Mouse (Mus musculus): ENCODE results near the gene Kxd1. TPM values are rescaled to one million over a fixed set of nuclear protein-coding genes. Genes with fewer than 3 reads are reported as not detected.

Kxd1 gene
- polyA plus RNA-seq, 1 experiment, result 65.9 TPM

DNA sequence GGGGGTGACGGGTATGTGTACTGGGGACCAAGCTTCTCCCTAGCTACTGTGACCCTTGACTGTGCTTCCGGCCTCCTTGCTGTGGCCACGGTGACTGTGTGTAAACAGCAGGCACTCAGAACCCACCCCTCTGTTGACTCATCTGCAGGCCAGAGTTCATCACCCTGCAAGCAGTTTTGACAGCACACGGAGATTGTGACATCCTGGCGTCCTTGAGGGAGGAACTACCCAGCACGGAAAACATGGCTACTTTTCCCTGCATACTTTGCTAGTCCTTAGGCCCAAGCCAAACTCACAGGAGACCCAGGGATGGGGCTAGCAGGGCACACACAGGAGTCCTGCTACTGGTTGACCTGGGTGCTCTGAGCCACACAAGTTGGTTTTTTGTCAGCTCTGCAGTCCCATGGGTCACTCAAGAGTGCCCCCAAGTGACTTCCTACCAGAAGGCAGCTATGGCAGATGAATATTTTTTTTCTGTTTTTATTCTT, 16.5 kb upstream of the Kxd1 start:
- Histone ChIP-seq H3K27me3 (ENCODE audit: control insufficient read depth, insufficient read depth, low read length) (no peaks in the 10 kb centered on the region), H3K4me1 (ENCODE audit: control insufficient read depth, insufficient read depth, low read length) (peaks cover 27% of the 10 kb centered on the region), H3K4me3 (replicated peaks; ENCODE audit: insufficient read depth, low read depth, low read length) (no peak overlapping the region), H3K27ac (ENCODE audit: insufficient read depth, low read length) (no peak overlapping the region)
- no peak for DNase-seq
- WGBS, result 70% methylated on average over 6 of the region's 6 CpGs
- TF ChIP-seq POLR2A (IDR thresholded peaks at IDR 0.05; ENCODE audit: borderline replicate concordance, insufficient read depth, low read length) (no peak), CTCF (IDR thresholded peaks at IDR 0.05; ENCODE audit: borderline replicate concordance, insufficient read depth, low read depth, low read length) (peak; percentile 44; the same call in 1 of the 2 replicates)

DNA sequence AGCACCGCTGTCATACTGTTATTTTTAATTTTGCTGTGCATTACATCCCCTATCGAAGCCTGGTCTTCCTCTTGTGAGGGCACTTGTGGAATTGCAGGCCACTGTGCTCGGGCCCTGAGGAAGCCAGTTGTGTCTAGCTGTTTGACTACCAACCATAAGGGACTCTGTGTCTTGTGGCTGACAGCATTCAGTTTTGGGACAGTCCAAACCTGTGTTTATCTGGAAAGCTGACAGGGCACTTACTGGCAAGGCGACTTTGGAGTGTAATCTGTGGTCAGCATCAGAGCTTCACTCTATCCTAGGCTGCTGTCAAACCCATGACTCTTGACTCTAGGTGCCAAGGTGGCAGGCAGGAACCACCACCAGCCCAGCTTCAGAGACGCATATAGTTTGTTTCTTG, 13.3 kb upstream of the Kxd1 start:
- DNase-seq, result no peak
- Histone ChIP-seq H3K4me3 (replicated peaks; ENCODE audit: insufficient read depth, low read depth, low read length) (peak overlapping the region; percentile 26), H3K27me3 (ENCODE audit: control insufficient read depth, insufficient read depth, low read length) (no peaks in the 10 kb centered on the region), H3K4me1 (ENCODE audit: control insufficient read depth, insufficient read depth, low read length) (peaks cover 19% of the 10 kb centered on the region), H3K27ac (ENCODE audit: insufficient read depth, low read length) (no peak overlapping the region)
- 51% methylated on average over 5 of the region's 5 CpGs for WGBS
- TF ChIP-seq POLR2A (IDR thresholded peaks at IDR 0.05; ENCODE audit: borderline replicate concordance, insufficient read depth, low read length), result no peak
- TF ChIP-seq CTCF (IDR thresholded peaks at IDR 0.05; ENCODE audit: borderline replicate concordance, insufficient read depth, low read depth, low read length), result no peak

DNA sequence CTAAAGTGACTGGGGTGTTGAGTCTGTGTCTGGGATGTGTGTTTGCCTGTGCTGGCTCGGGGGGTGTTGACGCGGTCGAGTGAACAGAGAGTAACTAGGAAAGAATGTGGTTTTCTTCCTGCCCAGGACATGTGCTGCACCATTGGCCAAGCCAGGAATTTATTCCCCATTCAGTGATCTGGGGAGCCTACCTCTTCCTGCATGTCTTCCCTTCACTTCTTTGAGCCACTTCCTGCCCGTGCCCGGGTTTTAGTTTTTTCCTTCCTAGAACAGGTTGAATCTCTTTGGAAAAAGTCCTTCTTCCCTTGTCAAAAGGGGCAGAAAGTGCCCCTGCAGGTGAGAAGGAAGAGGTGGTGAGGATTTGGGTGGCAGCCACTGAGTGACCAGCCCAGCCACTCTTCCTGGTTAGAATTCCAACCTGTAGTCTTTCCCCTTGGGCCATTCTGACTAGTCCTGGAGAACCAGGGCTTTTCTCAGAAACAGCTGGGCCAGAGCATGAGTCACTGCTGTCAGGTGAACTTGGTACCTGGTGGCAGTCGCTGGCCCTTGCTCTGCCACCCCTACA, 12.8 kb upstream of the Kxd1 start:
- Histone ChIP-seq H3K4me3 (replicated peaks; ENCODE audit: insufficient read depth, low read depth, low read length) (peak overlapping the region; percentile 61), H3K4me1 (ENCODE audit: control insufficient read depth, insufficient read depth, low read length) (peaks cover 19% of the 10 kb centered on the region), H3K27me3 (ENCODE audit: control insufficient read depth, insufficient read depth, low read length) (no peaks in the 10 kb centered on the region), H3K27ac (ENCODE audit: insufficient read depth, low read length) (no peak overlapping the region)
- WGBS, result 24% methylated on average over 7 of the region's 7 CpGs
- no peak for TF ChIP-seq POLR2A (IDR thresholded peaks at IDR 0.05; ENCODE audit: borderline replicate concordance, insufficient read depth, low read length)
- no peak for TF ChIP-seq CTCF (IDR thresholded peaks at IDR 0.05; ENCODE audit: borderline replicate concordance, insufficient read depth, low read depth, low read length)
- no peak for DNase-seq

DNA sequence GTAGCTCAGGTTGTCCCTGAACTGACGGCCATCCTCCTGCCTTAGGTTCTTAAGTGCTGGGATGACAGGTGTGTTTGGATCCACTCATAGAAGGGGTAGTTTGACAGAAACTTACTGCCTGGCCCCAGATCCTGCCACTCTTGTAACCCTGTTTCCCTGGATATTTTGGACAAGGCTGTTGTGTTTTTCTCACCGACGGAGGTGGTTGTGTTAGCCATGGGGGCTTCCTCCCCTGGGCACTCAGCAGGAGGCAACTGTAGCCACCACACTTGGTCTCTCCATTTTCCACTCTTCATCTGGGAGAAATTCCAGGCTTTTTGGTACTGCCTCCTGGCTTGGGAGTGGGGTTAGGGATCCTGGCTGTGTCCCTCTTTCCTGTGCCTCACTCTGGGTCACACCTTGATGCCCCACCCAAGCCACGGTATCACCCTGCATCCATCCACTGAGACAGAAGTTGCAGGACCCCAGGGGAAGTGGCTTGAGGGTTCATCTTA, 12.3 kb upstream of the Kxd1 start:
- 2% methylated on average over 4 of the region's 4 CpGs for WGBS
- Histone ChIP-seq H3K27ac (ENCODE audit: insufficient read depth, low read length) (no peak overlapping the region), H3K27me3 (ENCODE audit: control insufficient read depth, insufficient read depth, low read length) (no peaks in the 10 kb centered on the region), H3K4me1 (ENCODE audit: control insufficient read depth, insufficient read depth, low read length) (peaks cover 16% of the 10 kb centered on the region), H3K4me3 (replicated peaks; ENCODE audit: insufficient read depth, low read depth, low read length) (peak overlapping the region; percentile 61)
- peak; percentile 38 to 41 for DNase-seq
- TF ChIP-seq POLR2A (IDR thresholded peaks at IDR 0.05; ENCODE audit: borderline replicate concordance, insufficient read depth, low read length), result no peak
- no peak for TF ChIP-seq CTCF (IDR thresholded peaks at IDR 0.05; ENCODE audit: borderline replicate concordance, insufficient read depth, low read depth, low read length)

DNA sequence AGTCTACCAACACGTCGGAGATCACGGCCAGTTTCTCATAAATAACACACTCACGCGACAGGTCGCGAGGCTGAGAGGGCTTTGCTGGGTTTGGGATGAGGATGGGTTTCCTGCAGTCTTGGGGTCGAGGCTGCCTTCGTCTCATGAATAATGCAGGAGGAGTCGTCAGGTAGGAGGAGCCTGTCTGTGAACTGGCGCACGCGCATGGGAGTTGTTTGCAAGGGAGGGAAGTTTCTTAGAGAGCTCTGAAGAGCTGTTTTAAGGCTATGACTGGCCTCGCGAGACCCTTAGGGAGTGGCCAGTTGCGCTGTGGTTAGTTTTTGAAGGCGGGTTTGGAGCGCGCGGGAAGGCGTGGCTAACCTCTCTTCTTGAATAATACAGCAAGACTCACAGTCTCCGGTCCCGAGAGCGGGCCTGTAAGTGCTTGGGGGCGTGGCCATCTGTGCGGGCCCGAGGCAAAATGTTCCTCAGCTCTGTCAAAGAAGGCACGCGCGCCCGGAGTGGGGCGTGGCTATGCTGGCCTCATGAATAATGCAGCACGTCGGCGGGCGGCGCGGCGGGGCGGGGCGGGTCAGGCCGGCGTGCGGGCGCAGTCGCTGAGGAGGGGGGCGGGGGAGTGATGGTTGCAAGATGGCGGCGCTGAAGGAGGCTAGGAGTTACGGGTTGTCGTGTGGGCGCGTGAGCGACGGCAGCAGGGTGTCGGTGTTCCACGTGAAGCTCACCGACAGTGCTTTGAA, 11.5 kb upstream of the Kxd1 start, which contains the start of gene Ell:
TSS of gene Ell (plus strand) at position 381 of the 737 bp plus-strand sequence.
- WGBS, result under 1% methylated on average over 58 of the region's 58 CpGs
- TF ChIP-seq CTCF (IDR thresholded peaks at IDR 0.05; ENCODE audit: borderline replicate concordance, insufficient read depth, low read depth, low read length), result no peak
- TF ChIP-seq POLR2A (IDR thresholded peaks at IDR 0.05; ENCODE audit: borderline replicate concordance, insufficient read depth, low read length), result peak; percentile 67

DNA sequence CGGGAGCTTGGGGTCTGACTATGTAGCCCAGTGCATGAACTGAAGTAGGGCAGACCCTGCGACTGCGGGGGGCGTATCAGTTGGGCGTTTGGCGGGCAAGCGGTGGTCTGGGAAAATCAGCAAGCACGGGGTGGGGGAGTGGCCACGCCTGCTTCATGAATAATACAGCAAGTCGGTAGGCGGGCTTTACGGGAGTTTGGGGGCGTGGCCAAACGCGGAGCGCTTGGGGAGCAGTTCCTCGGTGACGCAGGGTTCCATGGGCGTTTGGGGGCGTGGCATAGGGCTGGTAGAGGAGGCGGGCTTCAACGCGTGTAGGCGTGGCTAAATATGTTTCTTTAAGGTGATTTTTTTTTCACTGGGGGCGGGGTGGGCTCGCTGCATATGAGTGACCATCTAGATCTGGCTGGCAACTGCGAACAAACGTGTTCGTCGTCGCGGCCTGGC, 10.9 kb upstream of the Kxd1 start:
- TF ChIP-seq CTCF (IDR thresholded peaks at IDR 0.05; ENCODE audit: borderline replicate concordance, insufficient read depth, low read depth, low read length) (no peak), POLR2A (IDR thresholded peaks at IDR 0.05; ENCODE audit: borderline replicate concordance, insufficient read depth, low read length) (0 out of 2 replicates have a peak, but pooled peaks have one; percentile 13)
- Histone ChIP-seq H3K4me1 (ENCODE audit: control insufficient read depth, insufficient read depth, low read length) (peaks cover 11% of the 10 kb centered on the region), H3K27me3 (ENCODE audit: control insufficient read depth, insufficient read depth, low read length) (no peaks in the 10 kb centered on the region), H3K4me3 (replicated peaks; ENCODE audit: insufficient read depth, low read depth, low read length) (peak overlapping the region; percentile 61), H3K27ac (ENCODE audit: insufficient read depth, low read length) (peak overlapping the region; percentile 48)
- peak; percentile 98 to 99 for DNase-seq
- 1% methylated on average over 32 of the region's 32 CpGs for WGBS

More for the DNA sequence above, 11.5 kb upstream of the Kxd1 start, which contains the start of gene Ell:
- peak within 1 kb of the TSS; percentile 61 for H3K4me3 ChIP-seq (replicated peaks; ENCODE audit: insufficient read depth, low read depth, low read length)
- DNase-seq, result peak; percentile 98
- no peaks in the 10 kb centered on the region for H3K27me3 ChIP-seq (ENCODE audit: control insufficient read depth, insufficient read depth, low read length)
- peaks cover 16% of the 10 kb centered on the region for H3K4me1 ChIP-seq (ENCODE audit: control insufficient read depth, insufficient read depth, low read length)
- peak within 1 kb of the TSS; percentile 78 for H3K27ac ChIP-seq (ENCODE audit: insufficient read depth, low read length)

DNA sequence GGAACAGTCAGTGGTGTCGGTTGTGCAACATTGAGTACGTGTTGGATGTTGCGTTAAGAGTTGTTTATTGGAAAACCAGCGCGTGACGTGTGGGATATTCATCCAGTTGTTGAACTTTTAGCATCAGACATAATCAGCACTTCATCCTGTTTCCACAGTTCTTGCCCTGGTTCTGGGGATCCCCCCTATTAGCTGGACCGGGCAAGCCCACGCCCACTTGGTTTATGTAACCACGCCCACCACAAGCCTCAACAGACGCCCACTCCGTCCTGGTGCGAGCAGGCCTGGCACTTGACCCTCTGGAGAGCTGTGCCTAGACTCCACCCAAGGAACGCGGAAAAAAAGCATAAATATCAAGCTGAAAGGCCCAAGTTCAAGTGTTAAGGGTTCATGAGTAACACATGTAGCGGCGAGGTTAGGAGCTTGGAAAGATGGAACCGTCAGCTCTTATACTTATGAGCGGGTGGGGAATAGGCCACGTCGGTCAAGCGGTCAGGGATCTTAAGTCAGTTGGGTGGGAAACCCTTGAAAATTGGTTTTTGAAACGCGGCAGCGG, 10.3 kb upstream of the Kxd1 start:
- no peak for TF ChIP-seq CTCF (IDR thresholded peaks at IDR 0.05; ENCODE audit: borderline replicate concordance, insufficient read depth, low read depth, low read length)
- no peak for TF ChIP-seq POLR2A (IDR thresholded peaks at IDR 0.05; ENCODE audit: borderline replicate concordance, insufficient read depth, low read length)
- 23% methylated on average over 24 of the region's 24 CpGs for WGBS

More for the DNA sequence above, 10.3 kb upstream of the Kxd1 start:
- Histone ChIP-seq H3K4me1 (ENCODE audit: control insufficient read depth, insufficient read depth, low read length) (peaks cover 5% of the 10 kb centered on the region; the same call in 1 of the 2 replicates), H3K27ac (ENCODE audit: insufficient read depth, low read length) (no peak overlapping the region), H3K4me3 (replicated peaks; ENCODE audit: insufficient read depth, low read depth, low read length) (peak overlapping the region; percentile 61), H3K27me3 (ENCODE audit: control insufficient read depth, insufficient read depth, low read length) (no peaks in the 10 kb centered on the region)
- peak; percentile 50 to 55 for DNase-seq
